Mouse (Mus musculus): ENCODE data around the gene Ago3. TPM values are rescaled to one million over a fixed set of nuclear protein-coding genes. Genes with fewer than 3 reads are reported as not detected.
A peak's percentile ranks its signal among the peaks of the same experiment; 100 is the strongest.

The Ago3 gene
- 11.9 and 12.9 TPM in 2 replicates for polyA plus RNA-seq (2014; fragmentation: Nextera tagmentation; extraction: Ambion mirVana)

- Histone ChIP-seq H3K4me2 (ENCODE audit: low read depth, low read length) (peak within 1 kb of the TSS; percentile 90), H3K27ac (replicated peaks; ENCODE audit: low read depth, low read length) (peak within 1 kb of the TSS; percentile 84), H3K9me3 (ENCODE audit: control insufficient read depth, low read length) (no peaks in the 10 kb centered on the region), H3K27me3 (replicated peaks; ENCODE audit: control insufficient read depth, insufficient read depth, low read length) (no peaks in the 10 kb centered on the region), H3K4me3 (ENCODE audit: low read depth, low read length) (peak within 1 kb of the TSS; percentile 91), H3K4me1 (ENCODE audit: control insufficient read depth, insufficient read depth, low read length) (0 out of 2 replicates have a peak, but pooled peaks cover 4% of the 10 kb centered on the region), H3K9ac (ENCODE audit: low read depth, low read length) (peak within 1 kb of the TSS; percentile 93), H3K36me3 (ENCODE audit: control insufficient read depth, insufficient read depth, low read length) (no peaks in the 10 kb centered on the region)
- WGBS: under 1% methylated on average over 29 of the region's 65 CpGs
- DNase-seq (ENCODE audit: low spot score): peak; percentile 93
- ATAC-seq (ENCODE audit: low read depth): peak; percentile 97
Measured at GRCm38 (mm10) chr4:126429347-126430079, at the start of gene Ago3. Gene Ago3 (minus strand): TSS chr4:126429556.

- H3K9me3 ChIP-seq (ENCODE audit: control insufficient read depth, low read length): no peaks in the 10 kb centered on the region
- ATAC-seq (ENCODE audit: low read depth) (no peak), DNase-seq (ENCODE audit: low spot score) (no peak)
- no peaks in the 10 kb centered on the region for H3K4me1 ChIP-seq (ENCODE audit: control insufficient read depth, insufficient read depth, low read length)
- no peak overlapping the region for H3K4me2 ChIP-seq (ENCODE audit: low read depth, low read length)
- WGBS: 44% methylated on average over 5 of the region's 5 CpGs
- H3K9ac ChIP-seq (ENCODE audit: low read depth, low read length): no peak overlapping the region
- H3K36me3 ChIP-seq (ENCODE audit: control insufficient read depth, insufficient read depth, low read length): no peaks in the 10 kb centered on the region
- H3K27me3 ChIP-seq (replicated peaks; ENCODE audit: control insufficient read depth, insufficient read depth, low read length): no peaks in the 10 kb centered on the region
- no peak overlapping the region for H3K4me3 ChIP-seq (ENCODE audit: low read depth, low read length)
- no peak overlapping the region for H3K27ac ChIP-seq (replicated peaks; ENCODE audit: low read depth, low read length)
Measured at GRCm38 (mm10) chr4:126473031-126473430, 43.7 kb upstream of the Ago3 start.

- Histone ChIP-seq H3K36me3 (ENCODE audit: control insufficient read depth, insufficient read depth, low read length) (no peaks in the 10 kb centered on the region), H3K4me3 (ENCODE audit: low read depth, low read length) (no peak overlapping the region), H3K4me1 (ENCODE audit: control insufficient read depth, insufficient read depth, low read length) (peaks cover 23% of the 10 kb centered on the region), H3K27ac (replicated peaks; ENCODE audit: low read depth, low read length) (no peak overlapping the region), H3K27me3 (replicated peaks; ENCODE audit: control insufficient read depth, insufficient read depth, low read length) (no peaks in the 10 kb centered on the region), H3K4me2 (ENCODE audit: low read depth, low read length) (no peak overlapping the region), H3K9ac (ENCODE audit: low read depth, low read length) (no peak overlapping the region), H3K9me3 (ENCODE audit: control insufficient read depth, low read length) (no peaks in the 10 kb centered on the region)
- 34% methylated on average over 1 of the region's 1 CpGs for WGBS
- DNase-seq (ENCODE audit: low spot score) (no peak), ATAC-seq (ENCODE audit: low read depth) (no peak)
Measured at GRCm38 (mm10) chr4:126469334-126469733, 40.0 kb upstream of the Ago3 start.

GRCm38 (mm10) chr4:126468925-126469324 is 39.6 kb upstream of the Ago3 start:
- ATAC-seq (ENCODE audit: low read depth) (no peak), DNase-seq (ENCODE audit: low spot score) (no peak)
- Histone ChIP-seq H3K4me1 (ENCODE audit: control insufficient read depth, insufficient read depth, low read length) (peaks cover 23% of the 10 kb centered on the region), H3K4me3 (ENCODE audit: low read depth, low read length) (peak overlapping the region; percentile 90), H3K27me3 (replicated peaks; ENCODE audit: control insufficient read depth, insufficient read depth, low read length) (no peaks in the 10 kb centered on the region), H3K4me2 (ENCODE audit: low read depth, low read length) (peak overlapping the region; percentile 72), H3K9ac (ENCODE audit: low read depth, low read length) (peak overlapping the region; percentile 88), H3K9me3 (ENCODE audit: control insufficient read depth, low read length) (no peaks in the 10 kb centered on the region), H3K27ac (replicated peaks; ENCODE audit: low read depth, low read length) (no peak overlapping the region), H3K36me3 (ENCODE audit: control insufficient read depth, insufficient read depth, low read length) (no peaks in the 10 kb centered on the region)
- 7% methylated on average over 8 of the region's 8 CpGs for WGBS

GRCm38 (mm10) chr4:126468285-126468901 is 39.0 kb upstream of the Ago3 start, which contains the start of gene Ago1:
Gene Ago1 (minus strand): TSS chr4:126468583.
- no peaks in the 10 kb centered on the region for H3K36me3 ChIP-seq (ENCODE audit: control insufficient read depth, insufficient read depth, low read length)
- H3K27ac ChIP-seq (replicated peaks; ENCODE audit: low read depth, low read length): peak within 1 kb of the TSS; percentile 87
- H3K4me3 ChIP-seq (ENCODE audit: low read depth, low read length): peak within 1 kb of the TSS; percentile 90
- ATAC-seq (ENCODE audit: low read depth) (peak; percentile 85), DNase-seq (ENCODE audit: low spot score) (peak; percentile 96)
- WGBS: 0% methylated on average over 28 of the region's 55 CpGs
- no peaks in the 10 kb centered on the region for H3K9me3 ChIP-seq (ENCODE audit: control insufficient read depth, low read length)
- peak within 1 kb of the TSS; percentile 72 for H3K4me2 ChIP-seq (ENCODE audit: low read depth, low read length)
- peaks cover 23% of the 10 kb centered on the region for H3K4me1 ChIP-seq (ENCODE audit: control insufficient read depth, insufficient read depth, low read length)
- H3K27me3 ChIP-seq (replicated peaks; ENCODE audit: control insufficient read depth, insufficient read depth, low read length): no peaks in the 10 kb centered on the region
- H3K9ac ChIP-seq (ENCODE audit: low read depth, low read length): peak within 1 kb of the TSS; percentile 88

- peak overlapping the region; percentile 90 for H3K4me3 ChIP-seq (ENCODE audit: low read depth, low read length)
- H3K36me3 ChIP-seq (ENCODE audit: control insufficient read depth, insufficient read depth, low read length): no peaks in the 10 kb centered on the region
- H3K4me1 ChIP-seq (ENCODE audit: control insufficient read depth, insufficient read depth, low read length): peaks cover 23% of the 10 kb centered on the region
- DNase-seq (ENCODE audit: low spot score): peak; percentile 86
- 0% methylated on average over 10 of the region's 25 CpGs for WGBS
- H3K9ac ChIP-seq (ENCODE audit: low read depth, low read length): peak overlapping the region; percentile 88
- H3K4me2 ChIP-seq (ENCODE audit: low read depth, low read length): peak overlapping the region; percentile 72
- H3K9me3 ChIP-seq (ENCODE audit: control insufficient read depth, low read length): no peaks in the 10 kb centered on the region
- no peaks in the 10 kb centered on the region for H3K27me3 ChIP-seq (replicated peaks; ENCODE audit: control insufficient read depth, insufficient read depth, low read length)
- ATAC-seq (ENCODE audit: low read depth): peak; percentile 74
- H3K27ac ChIP-seq (replicated peaks; ENCODE audit: low read depth, low read length): peak overlapping the region; percentile 87
Measured at GRCm38 (mm10) chr4:126467721-126468284, 38.4 kb upstream of the Ago3 start.

GRCm38 (mm10) chr4:126466251-126466750 is 36.9 kb upstream of the Ago3 start:
- Histone ChIP-seq H3K27me3 (replicated peaks; ENCODE audit: control insufficient read depth, insufficient read depth, low read length) (no peaks in the 10 kb centered on the region), H3K4me1 (ENCODE audit: control insufficient read depth, insufficient read depth, low read length) (peaks cover 23% of the 10 kb centered on the region), H3K27ac (replicated peaks; ENCODE audit: low read depth, low read length) (peak overlapping the region; percentile 56), H3K9me3 (ENCODE audit: control insufficient read depth, low read length) (no peaks in the 10 kb centered on the region), H3K4me2 (ENCODE audit: low read depth, low read length) (peak overlapping the region; percentile 37), H3K36me3 (ENCODE audit: control insufficient read depth, insufficient read depth, low read length) (no peaks in the 10 kb centered on the region), H3K4me3 (ENCODE audit: low read depth, low read length) (peak overlapping the region; percentile 3; the same call in 1 of the 2 replicates), H3K9ac (ENCODE audit: low read depth, low read length) (no peak overlapping the region)
- ATAC-seq (ENCODE audit: low read depth) (no peak), DNase-seq (ENCODE audit: low spot score) (no peak)
- 27% methylated on average over 8 of the region's 8 CpGs for WGBS

GRCm38 (mm10) chr4:126465843-126466242 is 36.5 kb upstream of the Ago3 start:
- H3K4me3 ChIP-seq (ENCODE audit: low read depth, low read length): peak overlapping the region; percentile 3; the same call in 1 of the 2 replicates
- H3K27ac ChIP-seq (replicated peaks; ENCODE audit: low read depth, low read length): peak overlapping the region; percentile 56
- H3K4me2 ChIP-seq (ENCODE audit: low read depth, low read length): peak overlapping the region; percentile 37
- WGBS: 10% methylated on average over 8 of the region's 8 CpGs
- no peaks in the 10 kb centered on the region for H3K27me3 ChIP-seq (replicated peaks; ENCODE audit: control insufficient read depth, insufficient read depth, low read length)
- DNase-seq (ENCODE audit: low spot score): peak; percentile 90
- H3K36me3 ChIP-seq (ENCODE audit: control insufficient read depth, insufficient read depth, low read length): no peaks in the 10 kb centered on the region
- peak; percentile 45 for ATAC-seq (ENCODE audit: low read depth)
- no peaks in the 10 kb centered on the region for H3K9me3 ChIP-seq (ENCODE audit: control insufficient read depth, low read length)
- 0 out of 2 replicates have a peak overlapping the region, but pooled peaks have one; percentile 36 for H3K9ac ChIP-seq (ENCODE audit: low read depth, low read length)
- H3K4me1 ChIP-seq (ENCODE audit: control insufficient read depth, insufficient read depth, low read length): peaks cover 23% of the 10 kb centered on the region

All from embryonic facial prominence, embryonic 14.5 days (tissue).